Mouse (Mus musculus): Measurements from ENCODE around the gene Nrf1.

The Nrf1 gene

DNA sequence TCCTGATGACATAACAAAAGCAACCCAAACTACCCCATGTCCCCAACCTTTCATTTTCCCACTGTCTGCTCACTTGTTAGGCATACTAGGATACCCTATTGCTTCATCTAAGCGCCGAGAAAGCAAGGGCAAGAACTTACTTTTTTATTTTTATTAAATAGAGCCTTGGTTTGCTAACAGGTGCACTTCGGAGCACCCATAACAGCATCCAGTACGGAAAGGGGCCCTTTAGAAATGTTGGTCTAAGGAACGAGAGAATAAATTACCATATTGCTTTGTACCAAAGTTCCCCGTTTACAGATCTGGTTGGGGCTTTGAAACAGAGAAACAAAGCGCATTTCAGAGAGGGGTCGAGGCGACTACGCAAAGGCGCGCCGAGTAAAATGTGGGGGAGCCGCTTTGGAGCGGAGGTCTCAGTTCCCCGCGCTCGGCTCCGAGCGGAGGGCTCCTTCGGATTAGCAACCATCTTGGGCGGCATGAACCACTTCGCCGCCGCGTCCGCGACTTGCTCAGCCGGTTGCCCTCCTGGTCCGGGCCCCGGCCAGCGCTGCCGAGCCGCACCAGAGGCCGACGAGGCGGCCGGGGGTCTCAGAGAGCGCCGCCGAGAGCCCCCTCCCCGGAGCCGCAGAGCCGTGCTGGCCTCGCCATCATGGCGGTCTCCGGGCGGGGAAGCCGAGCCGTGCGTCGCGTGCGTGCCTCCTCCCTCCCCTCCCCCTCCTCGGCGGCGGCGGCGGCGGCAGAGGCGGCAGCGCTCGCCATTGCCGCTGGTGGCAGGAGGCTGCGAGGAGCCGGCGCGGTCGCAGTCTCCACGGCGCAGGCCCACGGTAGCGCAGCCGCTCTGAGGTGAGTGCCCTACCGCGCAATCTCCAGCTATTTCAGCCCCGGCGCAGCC is at the start of gene Nrf1:
Nrf1 (plus strand) TSS at position 718 of the 892 bp plus-strand sequence.
- DNase-seq: peak; percentile 94 to 96

DNA sequence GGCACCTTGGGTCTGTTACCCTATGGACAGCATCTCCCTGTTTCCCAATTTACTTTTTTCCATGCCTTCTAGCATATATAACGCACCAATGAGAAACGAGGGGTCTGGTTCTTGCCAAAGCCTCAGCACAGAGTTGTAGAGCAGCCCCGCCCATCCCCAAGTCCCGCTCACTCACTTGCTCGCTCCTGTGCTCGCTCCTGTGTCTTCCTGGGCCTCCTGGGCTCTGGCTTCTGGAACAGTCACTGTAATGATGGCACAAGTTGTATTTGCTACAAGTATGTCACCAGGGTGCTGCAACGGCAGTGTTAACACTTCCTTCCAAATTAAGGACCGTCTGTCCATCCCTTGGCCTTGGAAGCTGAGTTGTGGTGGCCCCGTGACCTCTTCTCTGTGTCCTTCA is 49.6 kb upstream of the Nrf1 start:
- peak; percentile 18 to 42 for DNase-seq

DNA sequence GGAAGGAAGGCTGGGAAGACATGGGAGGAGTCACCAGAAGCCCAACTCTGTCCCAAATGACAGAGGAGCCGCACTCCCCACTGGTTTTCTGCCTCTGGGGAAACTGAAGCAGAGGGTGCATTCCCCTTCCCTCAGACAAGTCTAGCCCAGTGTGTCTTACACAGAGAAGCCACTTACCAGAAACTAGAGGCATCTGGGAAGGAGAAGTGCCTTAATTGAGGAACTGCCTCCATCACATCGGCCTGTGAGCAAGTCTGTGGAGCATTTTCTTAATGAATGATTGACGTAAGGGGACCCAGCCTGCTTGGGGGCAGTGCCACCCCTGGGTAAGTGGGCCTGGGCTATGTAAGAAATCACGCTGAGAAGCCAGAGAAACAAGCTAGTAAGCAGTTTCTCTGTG is 49.0 kb upstream of the Nrf1 start:
- no peak for DNase-seq

DNA sequence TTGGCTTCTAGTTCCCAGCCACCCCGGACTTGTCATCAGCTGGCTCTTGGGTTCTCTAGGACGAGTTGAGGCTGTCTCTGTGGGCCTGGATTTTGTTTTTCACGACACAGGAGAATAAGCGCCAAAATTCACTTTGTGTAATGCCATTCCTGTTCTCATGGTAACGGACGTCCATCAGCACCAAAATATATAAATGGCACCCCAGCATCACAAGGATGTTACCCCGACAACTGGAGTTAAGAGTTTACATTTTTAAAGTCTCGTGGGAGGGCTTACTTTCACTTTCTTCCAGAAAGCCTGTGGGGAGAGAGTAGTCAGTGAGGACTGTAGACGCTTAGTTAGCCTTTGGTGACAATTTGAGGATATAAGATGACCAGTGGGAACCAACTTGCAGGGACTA is 45.2 kb upstream of the Nrf1 start:
- no peak for DNase-seq

DNA sequence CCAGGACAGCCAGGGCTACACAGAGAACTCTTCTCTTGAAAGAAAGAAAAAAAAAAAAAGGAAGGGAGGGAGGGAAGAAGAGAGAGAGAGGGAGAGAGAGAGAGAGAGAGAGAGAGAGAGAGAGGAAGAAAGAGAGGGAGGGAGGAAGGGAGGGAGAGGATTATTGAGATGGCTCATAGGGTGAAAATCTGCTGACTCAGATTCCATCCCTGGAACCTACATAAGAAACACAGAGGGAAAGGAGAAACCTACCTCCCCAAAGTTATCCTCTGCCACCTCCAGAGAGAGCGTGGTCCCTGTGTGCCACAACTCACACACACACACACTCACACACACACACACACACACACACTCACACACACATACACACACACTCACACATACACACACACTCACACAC is 41.9 kb upstream of the Nrf1 start:
- no peak for DNase-seq

DNA sequence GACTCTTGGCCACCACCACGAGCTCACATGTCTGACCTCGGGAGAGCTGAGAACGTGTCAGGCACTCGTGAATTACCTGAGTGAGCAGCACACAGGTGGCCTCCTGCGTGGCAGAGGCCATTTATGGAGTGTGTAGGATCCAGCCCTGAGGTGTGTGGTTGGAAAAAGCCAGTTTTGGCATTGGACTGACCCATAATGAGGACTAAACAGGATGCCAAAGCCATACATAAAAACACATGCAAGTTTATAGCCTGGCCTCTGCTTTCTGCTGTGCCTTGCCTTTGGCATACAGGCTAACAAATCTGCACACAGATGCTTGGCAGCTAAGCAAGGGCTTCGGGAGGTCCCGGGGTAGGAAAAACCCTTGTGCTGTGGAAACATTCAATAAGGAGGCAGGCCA is 38.6 kb upstream of the Nrf1 start:
- no peak for DNase-seq

DNA sequence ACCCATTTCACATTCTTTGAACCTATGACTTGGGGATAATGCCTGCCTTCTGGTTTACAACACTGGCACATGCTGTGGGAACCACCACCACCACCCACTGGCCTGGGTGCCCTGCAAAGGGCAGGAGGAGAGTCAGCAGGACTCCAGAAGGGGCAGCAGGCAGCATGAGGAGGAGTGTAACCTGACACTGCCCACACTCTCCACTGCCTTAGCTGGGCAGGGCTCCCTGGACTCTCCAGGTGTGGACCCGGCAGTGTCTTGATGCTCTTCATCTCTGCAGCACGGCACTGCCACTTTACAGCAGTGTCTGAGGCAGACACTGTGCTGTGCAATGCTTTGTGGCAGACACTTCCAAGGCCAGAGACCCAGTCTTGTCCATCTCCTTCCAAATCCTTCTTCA is 34.3 kb upstream of the Nrf1 start:
- DNase-seq: no peak

DNA sequence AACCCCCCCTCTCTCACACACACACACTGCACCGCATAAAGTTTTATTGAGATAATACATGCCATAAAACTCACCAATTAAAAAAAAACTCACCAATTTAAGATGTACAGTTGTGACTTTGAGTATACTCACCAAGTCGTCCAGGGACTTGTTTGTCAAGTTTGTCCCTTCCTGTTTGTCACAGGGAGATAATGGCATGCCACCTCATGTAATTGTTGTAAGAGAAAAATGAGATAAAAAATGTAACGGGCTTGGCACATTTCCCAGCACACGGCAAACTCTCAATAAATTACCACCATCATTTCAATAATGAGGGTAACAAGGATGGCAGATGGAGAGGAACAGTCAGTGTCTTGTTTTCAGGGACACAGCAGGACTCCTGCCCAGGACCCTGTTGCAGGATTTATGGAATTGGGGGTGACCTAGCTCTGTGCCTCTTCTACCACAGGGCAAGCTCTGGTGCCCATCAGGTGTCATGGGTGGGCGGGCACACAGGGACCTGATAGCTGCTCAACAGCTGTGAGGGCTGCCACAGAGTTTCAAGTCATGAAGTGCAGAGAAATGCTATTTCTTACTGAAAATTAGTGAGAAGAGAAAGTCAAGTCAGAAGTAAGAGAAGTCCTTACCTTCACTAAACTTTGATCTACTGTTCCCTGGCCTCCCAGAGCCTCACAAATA is 33.5 kb upstream of the Nrf1 start:
- no peak for DNase-seq

DNA sequence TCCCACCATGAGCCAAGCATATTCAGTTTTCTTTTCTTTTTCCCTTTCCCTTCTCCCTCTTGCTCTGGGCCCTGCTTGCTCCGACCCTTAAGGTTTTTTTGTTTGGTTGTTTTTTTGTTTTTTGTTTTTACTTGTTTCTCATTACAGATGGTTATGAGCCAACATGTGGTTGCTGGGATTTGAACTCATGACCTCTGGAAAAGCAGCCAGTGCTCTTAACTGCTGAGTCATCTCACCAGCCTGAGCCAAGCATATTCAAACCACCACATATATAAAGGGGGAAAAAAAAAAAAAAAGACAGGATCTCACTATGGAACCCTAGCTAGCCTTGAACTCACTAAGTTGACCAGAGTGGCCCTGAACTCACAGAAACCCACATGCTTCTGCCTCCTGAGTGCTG is 26.5 kb upstream of the Nrf1 start:
- no peak for DNase-seq

DNA sequence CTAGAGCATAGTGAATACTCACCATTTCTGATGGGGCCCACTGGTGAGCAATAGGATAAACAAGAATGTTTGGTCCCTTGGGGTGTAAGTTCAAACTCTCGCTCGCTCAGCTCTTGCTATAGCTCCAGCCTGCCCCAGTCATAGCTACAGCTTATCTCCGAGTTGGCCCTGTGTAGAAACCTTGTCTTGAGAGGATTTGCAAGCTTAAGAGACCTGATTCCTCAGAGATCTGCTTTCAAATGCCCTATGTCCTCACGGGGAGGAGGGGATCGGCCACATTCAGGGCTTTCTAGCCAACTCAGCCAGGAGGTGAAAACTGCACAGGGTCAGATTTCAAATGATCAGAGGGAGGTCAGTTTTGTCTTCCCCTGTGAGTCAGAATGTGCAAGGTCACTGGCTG is 26.1 kb upstream of the Nrf1 start:
- DNase-seq: no peak

DNA sequence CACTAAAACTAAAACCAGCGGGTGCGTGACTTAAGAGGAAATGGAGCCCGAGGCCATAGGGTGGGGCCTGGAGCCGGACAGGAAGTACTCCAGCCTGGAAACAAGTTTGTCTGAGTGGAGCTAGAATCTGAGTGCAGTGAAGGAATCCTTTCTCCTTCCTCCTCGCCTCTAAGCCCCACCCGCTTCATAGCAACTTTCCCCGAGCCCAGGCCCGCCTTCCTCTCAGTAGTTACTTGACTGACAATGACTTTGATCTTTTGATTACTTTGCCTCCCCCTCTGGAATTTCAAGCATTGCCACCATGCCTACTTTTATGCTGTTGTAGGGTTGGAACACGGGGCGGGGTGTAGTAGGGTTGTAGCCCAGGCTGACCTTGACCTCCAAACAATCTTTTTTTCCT is 21.0 kb upstream of the Nrf1 start:
- peak; percentile 50 to 68 for DNase-seq

DNA sequence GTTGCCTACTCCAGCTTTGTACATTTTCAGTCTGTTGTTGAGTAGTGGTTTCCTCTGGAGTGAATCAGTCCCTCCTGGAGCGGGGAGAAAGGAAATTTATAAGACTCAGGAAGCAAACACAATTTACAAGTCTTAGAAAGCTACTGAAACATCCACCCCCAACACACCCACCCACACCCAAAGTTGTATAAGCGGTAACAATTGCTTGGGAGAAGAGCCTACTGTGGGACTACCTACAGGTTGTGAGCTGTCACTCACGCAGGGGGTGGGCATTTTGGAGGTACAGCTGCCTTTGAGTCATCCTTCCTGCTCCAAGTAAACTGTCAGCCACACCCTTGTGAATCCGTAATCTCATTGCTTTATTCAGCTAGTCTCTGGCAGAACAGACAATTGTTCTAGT is 19.4 kb upstream of the Nrf1 start:
- DNase-seq: no peak

DNA sequence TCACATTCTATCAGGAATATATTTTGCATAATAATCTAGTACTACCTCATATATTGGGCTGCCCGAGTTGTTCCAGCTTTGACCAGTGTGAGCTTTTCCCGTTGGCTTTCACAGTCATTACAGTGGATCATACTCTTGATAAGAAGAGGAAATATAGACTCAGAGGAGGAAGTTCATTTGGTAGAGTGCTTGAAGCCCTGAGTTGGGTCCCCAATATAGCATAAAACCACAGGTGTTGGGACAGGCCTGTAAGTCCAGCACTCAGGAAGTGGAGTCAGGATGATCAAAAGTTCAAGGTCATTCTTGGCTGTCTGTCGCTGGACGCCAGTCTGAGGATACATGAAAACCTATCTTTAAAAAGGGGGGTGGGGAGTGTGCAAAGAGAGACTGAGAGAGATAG is 12.7 kb upstream of the Nrf1 start:
- no peak for DNase-seq

DNA sequence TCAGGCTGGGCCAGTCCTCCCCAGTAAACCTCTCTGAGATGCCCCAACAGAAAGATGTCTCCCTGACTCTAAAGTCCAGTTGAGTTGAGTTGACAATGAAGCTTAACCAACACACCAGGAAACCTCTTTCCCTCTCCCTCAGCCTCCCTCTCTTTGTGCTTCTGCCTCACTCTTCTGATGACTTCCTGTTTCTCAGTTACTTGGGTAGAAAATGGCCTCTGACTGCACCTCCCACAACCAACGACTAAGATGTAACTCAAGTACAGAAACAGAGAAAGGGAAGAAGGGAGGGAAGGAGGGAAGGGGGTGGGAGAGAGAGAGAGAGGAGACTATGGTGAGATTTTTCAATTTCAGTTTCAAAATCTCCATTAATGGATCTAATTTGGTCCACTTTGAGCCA is 6.3 kb upstream of the Nrf1 start:
- no peak for DNase-seq

DNA sequence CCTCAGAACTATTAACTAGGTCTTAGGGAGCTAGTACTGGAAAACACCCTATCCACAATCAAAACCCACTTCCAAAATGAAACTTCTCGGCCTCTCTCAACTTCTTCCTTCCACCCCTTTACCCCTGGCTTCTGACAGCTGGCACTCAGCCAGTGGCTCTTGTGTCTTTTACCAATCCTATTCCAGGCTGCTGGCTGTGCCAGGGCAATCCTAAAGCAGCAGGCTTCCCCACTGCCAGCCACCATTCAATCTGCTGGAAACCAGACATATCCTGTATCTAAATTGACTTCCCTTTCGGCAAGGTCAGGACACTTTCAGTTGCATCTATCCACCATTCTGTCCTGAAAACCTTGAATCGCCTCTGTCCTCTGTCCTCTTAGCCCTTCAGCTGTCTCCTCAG is 5.3 kb upstream of the Nrf1 start:
- DNase-seq: peak in 1 of 2 experiments; percentile 22

DNA sequence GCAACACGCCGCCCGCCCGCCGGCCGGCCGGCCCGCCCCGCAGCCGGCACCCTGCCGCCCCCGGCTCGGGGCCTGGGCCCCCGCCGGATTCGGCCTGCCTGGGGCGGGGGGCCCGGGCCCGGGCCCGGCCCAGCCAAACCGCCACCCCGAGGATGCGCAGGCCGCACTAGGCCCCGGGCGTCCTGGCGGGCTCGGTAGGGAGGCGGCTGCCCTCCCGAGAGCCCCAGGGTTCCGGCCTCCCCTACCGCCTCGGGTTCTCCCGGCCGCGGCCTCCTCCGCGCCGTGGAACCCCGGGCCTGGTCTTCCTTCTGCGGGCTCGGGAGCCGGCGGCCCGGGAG is 344 bp downstream of the Nrf1 start:
- no peak for DNase-seq

DNA sequence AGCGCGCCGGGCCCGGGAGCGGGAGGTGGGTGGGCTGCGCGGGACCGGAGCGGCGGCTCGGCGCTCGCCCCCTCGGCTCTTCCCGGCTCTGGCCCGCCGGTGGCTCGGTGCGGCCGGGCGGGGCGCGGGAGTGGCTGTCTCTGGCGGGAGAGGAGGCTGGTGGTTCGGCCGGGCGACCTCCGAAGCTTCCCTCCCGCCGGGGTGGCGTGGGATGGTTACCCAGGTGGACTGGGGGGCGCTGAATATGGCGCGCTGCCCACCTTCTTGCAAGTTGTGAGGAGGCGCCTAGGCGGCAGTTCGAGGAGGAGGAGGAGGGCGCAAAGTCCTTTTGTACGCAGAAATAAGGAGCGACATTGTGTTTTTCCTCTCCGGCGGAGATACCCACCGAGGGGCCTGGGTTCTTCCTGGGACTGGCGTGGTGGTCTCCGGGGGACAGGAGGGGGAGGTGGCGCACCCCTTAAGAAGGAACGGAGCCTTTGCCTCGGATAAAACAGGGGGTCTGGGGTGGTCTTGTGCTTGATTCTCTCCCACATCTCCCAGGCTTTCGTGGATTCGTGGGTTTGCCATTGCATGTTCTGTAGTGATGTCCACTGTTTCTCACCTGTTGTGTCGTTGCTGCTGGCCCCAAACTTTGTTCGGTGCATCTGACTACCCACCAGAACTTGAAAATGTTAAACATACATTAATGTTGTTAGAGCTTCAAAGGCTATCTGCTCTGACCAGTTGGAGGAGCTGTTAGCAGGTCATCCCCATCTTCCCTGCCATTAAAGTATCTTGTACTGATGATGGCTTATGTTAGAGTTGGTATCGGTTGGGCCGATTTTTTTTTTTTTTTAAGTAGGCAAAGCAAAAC is 939 bp downstream of the Nrf1 start:
- peak; percentile 72 to 83 for DNase-seq

DNA sequence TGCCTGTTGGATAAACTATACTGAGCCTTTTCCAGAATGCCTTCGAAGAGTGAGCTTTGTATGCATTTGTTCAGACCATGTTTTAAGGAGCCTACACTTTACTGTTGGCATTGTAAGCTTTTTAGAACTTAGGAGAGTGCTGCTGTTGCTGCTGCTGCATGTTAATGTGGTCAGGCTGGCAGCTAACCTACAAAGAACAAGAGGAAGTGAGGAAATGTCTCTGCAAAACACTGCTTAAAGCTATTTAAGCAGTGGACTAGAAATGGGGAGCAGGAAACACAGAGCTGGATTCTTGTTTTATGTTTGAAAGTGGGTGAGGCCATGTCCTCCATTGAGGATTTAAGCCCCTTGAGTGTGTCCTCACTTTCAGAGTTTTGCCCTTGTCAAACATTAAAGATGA is 5.3 kb downstream of the Nrf1 start:
- DNase-seq: no peak

DNA sequence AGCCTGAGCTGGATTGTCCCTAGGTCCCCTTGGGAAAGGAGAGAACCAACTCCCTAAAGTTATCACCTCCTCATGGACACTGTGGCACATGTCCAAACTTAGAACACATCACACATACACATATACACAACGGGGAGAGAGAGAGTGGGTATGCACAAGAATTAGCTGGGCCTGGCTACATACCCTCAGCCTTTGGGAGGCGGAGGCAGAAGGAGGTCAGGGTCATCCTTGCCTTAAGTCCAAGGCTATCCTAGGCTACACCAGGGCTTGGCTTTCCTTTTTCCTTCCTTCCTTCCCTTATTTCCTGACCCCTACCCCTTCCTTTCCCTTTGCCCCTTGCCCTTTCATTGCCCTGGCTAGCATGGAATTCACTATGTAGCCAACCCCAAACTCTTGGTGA is 14.8 kb downstream of the Nrf1 start:
- DNase-seq: no peak

DNA sequence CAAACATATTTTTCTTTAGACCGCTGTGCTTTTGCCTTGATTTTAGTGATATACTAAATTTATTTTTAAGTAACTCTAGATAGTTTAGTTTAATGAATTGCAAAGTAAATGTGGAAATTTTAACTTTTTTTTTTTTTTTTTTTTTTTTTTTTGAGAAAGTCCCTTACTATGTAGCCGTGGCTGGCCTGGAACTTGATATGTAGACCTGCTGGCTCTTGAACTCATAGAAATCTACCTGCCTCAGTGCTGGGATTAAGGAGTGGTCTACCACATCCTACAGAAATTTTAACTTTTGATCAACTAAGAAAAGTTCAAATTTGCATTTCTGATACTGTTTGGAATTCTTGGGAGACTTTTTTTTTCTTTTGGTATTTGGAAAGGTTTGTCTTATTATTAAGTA is 17.6 kb downstream of the Nrf1 start:
- no peak for DNase-seq

DNA sequence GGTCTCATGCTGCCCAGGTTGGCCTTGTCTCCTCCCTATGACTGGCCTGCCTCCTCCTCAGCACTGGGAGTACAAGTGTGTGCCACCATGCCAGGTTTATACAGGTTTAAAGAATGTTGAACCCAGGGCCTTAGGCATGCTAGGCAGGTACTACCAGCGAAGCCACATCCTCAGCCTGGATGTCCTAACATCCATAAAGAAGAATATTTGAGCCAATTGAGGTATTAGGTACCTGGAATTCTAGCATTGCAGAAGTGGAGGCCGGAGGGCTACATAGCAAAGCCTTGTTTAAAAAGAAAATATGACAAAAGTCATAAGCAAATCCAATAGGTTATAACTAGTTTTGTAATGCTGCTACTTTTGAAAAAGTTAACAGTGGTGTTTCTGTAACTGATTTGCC is 19.0 kb downstream of the Nrf1 start:
- DNase-seq: no peak

DNA sequence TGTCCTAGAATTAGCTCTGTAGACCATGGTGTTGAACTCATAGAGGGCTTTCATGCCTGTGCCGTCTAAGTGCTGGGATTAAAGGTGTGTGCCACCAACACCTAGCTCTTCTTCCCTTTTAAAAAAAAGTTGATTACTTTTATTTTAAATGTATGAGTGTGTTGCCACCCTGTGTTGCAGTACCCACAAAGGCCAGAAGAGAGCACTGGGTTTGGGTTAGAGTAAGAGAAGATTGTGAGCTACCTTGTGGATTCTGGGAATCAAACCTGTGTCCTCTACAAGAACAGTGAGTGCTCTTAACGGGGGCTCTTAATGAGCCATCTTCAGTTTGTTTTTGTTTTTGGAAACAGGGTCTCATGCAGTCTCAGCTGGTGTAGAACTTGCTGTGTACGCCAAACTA is 24.7 kb downstream of the Nrf1 start:
- DNase-seq: peak; percentile 10 to 11

DNA sequence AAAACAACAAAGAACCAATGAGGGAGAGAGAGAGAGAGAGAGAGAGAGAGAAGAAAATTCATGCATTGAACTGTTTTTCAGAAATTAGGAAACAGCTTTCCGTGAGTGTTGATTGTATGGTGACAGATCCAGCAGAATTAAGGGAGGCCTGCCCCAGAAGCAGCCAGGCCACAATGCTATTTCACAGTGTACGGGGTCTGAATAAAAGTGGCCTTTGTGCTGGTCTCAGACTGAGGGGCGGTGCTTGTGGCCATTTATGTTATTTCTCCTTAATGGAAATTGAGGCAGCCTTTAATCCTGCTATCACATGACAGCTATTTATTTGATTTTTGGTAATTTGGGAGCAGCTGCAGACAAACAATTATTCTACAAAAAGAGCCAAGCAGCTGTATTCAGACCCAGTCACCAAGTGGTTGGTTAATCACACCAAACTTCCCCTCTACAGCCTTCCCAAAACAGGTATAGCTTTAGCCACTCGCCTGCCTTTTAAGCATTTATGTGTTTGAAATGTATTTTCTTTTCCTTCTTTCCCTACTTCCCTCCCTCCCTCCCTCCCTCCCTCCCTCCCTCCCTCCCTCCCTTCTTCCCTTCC is 31.2 kb downstream of the Nrf1 start:
- DNase-seq: no peak

Data from kidney, postnatal 4 days (tissue).